Mouse (Mus musculus): ENCODE measurements around the gene Hdac7.

DNA sequence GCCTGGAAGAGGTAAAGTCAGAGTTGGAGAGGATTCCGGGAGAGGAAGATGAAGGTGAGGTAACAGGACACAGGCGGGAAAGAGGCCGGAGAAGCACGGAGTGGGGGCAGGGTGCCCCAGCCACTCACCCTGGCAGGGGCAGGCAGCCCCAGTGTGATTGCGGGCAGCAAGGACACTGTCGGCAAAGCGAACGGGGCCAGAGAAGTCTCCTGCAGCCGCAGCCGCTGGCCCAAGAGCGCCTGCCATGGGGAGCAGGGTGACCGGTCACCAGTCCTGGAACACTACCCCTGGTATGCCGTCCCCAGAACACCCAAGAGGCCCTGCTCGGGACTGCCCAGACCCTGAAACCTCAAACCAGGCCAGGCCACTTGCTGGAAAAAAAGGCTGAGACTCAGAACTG, 35.8 kb downstream of the Hdac7 start:
- TF ChIP-seq CTCF (IDR thresholded peaks at IDR 0.05; ENCODE audit: insufficient read depth, low read length), result no peak
- no peak for TF ChIP-seq POLR2A (IDR thresholded peaks at IDR 0.05; ENCODE audit: borderline replicate concordance, extremely low read depth, low read depth, low read length)
